Mouse (Mus musculus) liver, postnatal 0 days (tissue): ENCODE measurements around the gene Arfgap3.

Experiments
- CTCF ChIP-seq: sonication (generic); IDR thresholded peaks from 2 replicates; pipeline ENCODE4 v1.5.1; 2016; ENCODE audit warnings: antibody characterized with exemption, low read depth
- EP300 ChIP-seq: IDR thresholded peaks from 2 replicates; pipeline ENCODE4 v1.6.1; 2016; ENCODE audit warnings: antibody characterized with exemption, low read depth, mild to moderate bottlenecking

GRCm38 (mm10) chr15:83299450-83299849 is 50.6 kb downstream of the Arfgap3 start:
- TF ChIP-seq CTCF, result no peak
- TF ChIP-seq EP300, result no peak
